Mouse (Mus musculus): ENCODE measurements around the gene Sfswap.

The Sfswap gene

GRCm38 (mm10) chr5:129527162-129527561, 26.1 kb downstream of the Sfswap start:
- no peak for DNase-seq (ENCODE audit: extremely low spot score, low spot score)

GRCm38 (mm10) chr5:129529571-129529970, 28.6 kb downstream of the Sfswap start:
- no peak for DNase-seq (ENCODE audit: extremely low spot score, low spot score)

GRCm38 (mm10) chr5:129533731-129534130, 32.7 kb downstream of the Sfswap start:
- no peak for DNase-seq (ENCODE audit: extremely low spot score, low spot score)

GRCm38 (mm10) chr5:129534500-129534899, 33.5 kb downstream of the Sfswap start:
- no peak for DNase-seq (ENCODE audit: extremely low spot score, low spot score)

GRCm38 (mm10) chr5:129535021-129535420, 34.0 kb downstream of the Sfswap start:
- no peak for DNase-seq (ENCODE audit: extremely low spot score, low spot score)

- DNase-seq (ENCODE audit: extremely low spot score, low spot score) = no peak
Measured at GRCm38 (mm10) chr5:129535431-129535830, 34.4 kb downstream of the Sfswap start.

- DNase-seq (ENCODE audit: extremely low spot score, low spot score) = no peak
Measured at GRCm38 (mm10) chr5:129538826-129539225, 37.8 kb downstream of the Sfswap start.

- DNase-seq (ENCODE audit: extremely low spot score, low spot score) = no peak
Measured at GRCm38 (mm10) chr5:129542236-129542635, 41.2 kb downstream of the Sfswap start.

- DNase-seq (ENCODE audit: extremely low spot score, low spot score) = no peak
Measured at GRCm38 (mm10) chr5:129545787-129546186, 44.8 kb downstream of the Sfswap start.

- no peak for DNase-seq (ENCODE audit: extremely low spot score, low spot score)
Measured at GRCm38 (mm10) chr5:129549716-129550115, 48.7 kb downstream of the Sfswap start.

- DNase-seq (ENCODE audit: extremely low spot score, low spot score) = no peak
Measured at GRCm38 (mm10) chr5:129550790-129551189, 49.8 kb downstream of the Sfswap start.

GRCm38 (mm10) chr5:129551991-129552390, 51.0 kb downstream of the Sfswap start:
- DNase-seq (ENCODE audit: extremely low spot score, low spot score) = no peak

GRCm38 (mm10) chr5:129553642-129554041, 52.6 kb downstream of the Sfswap start:
- no peak for DNase-seq (ENCODE audit: extremely low spot score, low spot score)

GRCm38 (mm10) chr5:129558591-129558990, 57.6 kb downstream of the Sfswap start:
- no peak for DNase-seq (ENCODE audit: extremely low spot score, low spot score)

- no peak for DNase-seq (ENCODE audit: extremely low spot score, low spot score)
Measured at GRCm38 (mm10) chr5:129559283-129559682, 58.3 kb downstream of the Sfswap start.

- DNase-seq (ENCODE audit: extremely low spot score, low spot score) = no peak
Measured at GRCm38 (mm10) chr5:129562342-129562741, 61.3 kb downstream of the Sfswap start.

- no peak for DNase-seq (ENCODE audit: extremely low spot score, low spot score)
Measured at GRCm38 (mm10) chr5:129568596-129568995, 67.6 kb downstream of the Sfswap start.

- DNase-seq (ENCODE audit: extremely low spot score, low spot score) = no peak
Measured at GRCm38 (mm10) chr5:129578201-129578600, 77.2 kb downstream of the Sfswap start.

- DNase-seq (ENCODE audit: extremely low spot score, low spot score) = no peak
Measured at GRCm38 (mm10) chr5:129580046-129580445, 79.0 kb downstream of the Sfswap start.

- no peak for DNase-seq (ENCODE audit: extremely low spot score, low spot score)
Measured at GRCm38 (mm10) chr5:129580572-129580971, 79.6 kb downstream of the Sfswap start.

GRCm38 (mm10) chr5:129581015-129581414, 80.0 kb downstream of the Sfswap start:
- no peak for DNase-seq (ENCODE audit: extremely low spot score, low spot score)

GRCm38 (mm10) chr5:129583331-129583730, 82.3 kb downstream of the Sfswap start:
- no peak for DNase-seq (ENCODE audit: extremely low spot score, low spot score)

GRCm38 (mm10) chr5:129583761-129584582, 83.0 kb downstream of the Sfswap start, which contains the start of gene Mmp17:
Gene Mmp17 (plus strand): TSS chr5:129584169.
- DNase-seq (ENCODE audit: extremely low spot score, low spot score) = peak; percentile 90

Measured in neural tube, embryonic 10.5 days (tissue).